Mouse (Mus musculus): Measurements from ENCODE around the gene Fgf22.
"Not testable (repeated sequence)": the region's sequence is repeated elsewhere in the genome, so short reads cannot be mapped to it uniquely, and the experiment has no call there.

Fgf22 gene

DNA sequence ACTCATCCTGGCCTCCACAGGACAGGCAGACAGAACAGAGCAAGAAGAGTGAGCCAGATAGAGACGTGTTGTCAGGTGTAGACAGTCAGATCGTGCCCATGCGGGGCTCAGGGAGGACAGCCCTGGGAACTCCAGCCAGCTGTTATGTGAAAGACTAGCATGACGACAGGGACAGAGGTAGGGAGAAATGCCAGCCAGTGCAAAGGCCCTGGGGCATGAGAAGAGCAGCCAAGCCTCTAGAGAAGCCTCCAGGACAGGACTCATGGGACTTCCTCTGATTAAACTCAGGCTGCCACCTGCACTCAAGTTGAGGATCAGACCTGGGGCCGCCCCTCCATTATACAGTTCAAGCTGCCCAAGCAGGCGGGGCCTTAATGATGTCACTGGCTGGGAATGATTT lies 6.4 kb upstream of the Fgf22 start:
- Histone ChIP-seq H3K9me3 (ENCODE audit: low read length) (no peaks in the 10 kb centered on the region), H3K4me3 (replicated peaks; ENCODE audit: low read length) (no peak overlapping the region), H3K27me3 (ENCODE audit: insufficient read depth, low read length) (no peaks in the 10 kb centered on the region), H3K36me3 (ENCODE audit: insufficient read depth, low read length) (peaks cover 18% of the 10 kb centered on the region), H3K4me1 (replicated peaks; ENCODE audit: low read depth, low read length) (peaks cover 48% of the 10 kb centered on the region)
- TF ChIP-seq POU5F1 (IDR thresholded peaks at IDR 0.05; ENCODE audit: borderline replicate concordance, low read length): no peak
- no peak for TF ChIP-seq NANOG (IDR thresholded peaks at IDR 0.05; ENCODE audit: borderline replicate concordance, low read length)
- no peak for TF ChIP-seq CTCF (conservative IDR thresholded peaks at IDR 0.05; ENCODE audit: low read length)

DNA sequence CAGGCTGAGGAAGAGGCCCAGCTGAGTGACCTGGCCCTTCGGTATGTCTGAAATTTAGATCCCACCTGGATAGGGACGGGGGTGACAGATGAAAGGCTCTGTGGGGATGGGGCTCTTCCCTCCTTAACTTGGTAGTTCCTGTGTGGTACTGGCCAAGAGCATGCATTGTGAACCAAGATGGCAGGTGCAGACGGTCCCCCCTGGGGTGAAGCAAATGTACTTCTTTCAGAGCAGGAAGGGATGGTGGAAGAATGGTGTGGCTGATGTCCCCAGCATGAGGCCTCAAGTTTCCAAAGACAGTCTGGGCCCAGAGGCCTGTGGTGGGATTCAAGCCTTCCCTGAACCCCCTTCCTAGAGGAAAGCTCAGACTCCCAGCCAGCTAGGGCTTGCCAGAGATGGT lies 978 bp downstream of the Fgf22 start:
- Histone ChIP-seq H3K4me1 (replicated peaks; ENCODE audit: low read depth, low read length) (peaks cover 51% of the 10 kb centered on the region), H3K9me3 (ENCODE audit: low read length) (no peaks in the 10 kb centered on the region), H3K4me3 (replicated peaks; ENCODE audit: low read length) (peak overlapping the region; percentile 77), H3K36me3 (ENCODE audit: insufficient read depth, low read length) (peaks cover 40% of the 10 kb centered on the region), H3K27me3 (ENCODE audit: insufficient read depth, low read length) (peaks cover 13% of the 10 kb centered on the region; the same call in 1 of the 2 replicates)
- TF ChIP-seq POU5F1 (IDR thresholded peaks at IDR 0.05; ENCODE audit: borderline replicate concordance, low read length): no peak

DNA sequence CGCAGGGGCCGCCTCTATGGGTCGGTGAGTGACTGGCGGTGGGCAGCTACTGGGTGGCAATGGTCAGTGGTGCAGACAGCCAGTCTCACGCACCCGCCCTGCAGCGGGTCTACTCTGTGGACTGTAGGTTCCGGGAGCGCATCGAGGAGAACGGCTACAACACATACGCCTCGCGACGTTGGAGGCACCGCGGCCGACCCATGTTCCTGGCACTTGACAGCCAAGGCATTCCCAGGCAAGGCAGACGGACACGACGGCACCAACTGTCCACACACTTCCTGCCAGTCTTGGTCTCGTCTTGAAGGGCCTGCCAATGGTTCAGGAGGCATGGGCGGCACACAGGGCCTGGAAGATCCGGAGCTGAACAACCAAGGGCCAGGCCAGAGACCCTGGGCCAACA lies 1.8 kb downstream of the Fgf22 start:
- Histone ChIP-seq H3K36me3 (ENCODE audit: insufficient read depth, low read length) (peaks cover 48% of the 10 kb centered on the region), H3K4me1 (replicated peaks; ENCODE audit: low read depth, low read length) (peaks cover 51% of the 10 kb centered on the region), H3K4me3 (replicated peaks; ENCODE audit: low read length) (peak overlapping the region; percentile 70), H3K9me3 (ENCODE audit: low read length) (no peaks in the 10 kb centered on the region), H3K27me3 (ENCODE audit: insufficient read depth, low read length) (peaks cover 13% of the 10 kb centered on the region; the same call in 1 of the 2 replicates)
- TF ChIP-seq CTCF (conservative IDR thresholded peaks at IDR 0.05; ENCODE audit: low read length) (no peak), POU5F1 (IDR thresholded peaks at IDR 0.05; ENCODE audit: borderline replicate concordance, low read length) (no peak), NANOG (IDR thresholded peaks at IDR 0.05; ENCODE audit: borderline replicate concordance, low read length) (no peak)

DNA sequence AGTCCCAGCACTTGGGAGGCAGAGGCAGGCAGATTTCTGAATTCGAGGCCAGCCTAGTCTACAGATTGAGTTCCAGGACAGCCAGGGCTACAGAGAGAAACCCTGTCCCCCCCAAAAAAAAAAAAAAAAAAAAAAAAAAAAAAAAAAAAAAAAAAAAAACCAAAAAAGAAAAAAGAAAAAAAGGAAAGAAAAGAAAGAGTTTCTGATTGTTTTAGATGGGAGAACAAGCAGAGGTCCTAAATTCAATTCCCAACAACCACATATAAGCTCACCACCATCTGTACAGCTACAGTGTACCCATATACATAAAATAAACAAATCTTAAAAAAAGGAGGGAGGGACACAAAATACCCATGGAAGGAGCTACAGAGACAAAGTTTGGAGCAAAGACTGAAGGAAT lies 4.8 kb downstream of the Fgf22 start:
- peaks cover 80% of the 10 kb centered on the region for H3K4me1 ChIP-seq (replicated peaks; ENCODE audit: low read depth, low read length)
- not testable (repeated sequence) for H3K27me3 ChIP-seq (ENCODE audit: insufficient read depth, low read length); H3K4me3 ChIP-seq (replicated peaks; ENCODE audit: low read length); H3K9me3 ChIP-seq (ENCODE audit: low read length)
- peaks cover 77% of the 10 kb centered on the region for H3K36me3 ChIP-seq (ENCODE audit: insufficient read depth, low read length)

DNA sequence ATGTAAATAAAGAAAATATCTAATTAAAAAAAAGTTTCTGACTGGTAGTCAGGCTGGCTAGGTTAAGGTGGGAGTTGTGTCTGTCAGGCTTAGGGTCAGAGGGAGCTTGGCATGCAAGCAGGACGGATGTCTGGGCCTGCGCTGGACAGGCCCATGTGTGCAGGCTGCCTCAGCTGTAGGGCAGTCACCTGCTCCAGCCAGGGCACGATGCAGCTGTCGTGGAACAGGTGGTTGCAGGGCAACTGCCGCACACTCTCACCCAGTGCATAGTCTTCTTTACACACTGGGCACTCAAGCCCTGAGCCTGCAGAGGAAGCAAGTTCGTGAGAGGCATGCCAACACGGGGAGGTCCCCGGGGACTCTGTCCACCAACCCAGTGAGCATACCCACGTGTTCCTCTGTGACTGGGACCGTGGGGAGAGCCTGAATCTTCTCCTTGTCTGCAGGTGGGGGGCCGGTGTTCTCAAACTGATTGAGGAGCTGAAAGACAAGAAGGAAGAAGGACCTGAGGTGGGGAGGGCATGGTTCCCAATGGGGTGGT lies 5.8 kb downstream of the Fgf22 start:
- no peak for TF ChIP-seq NANOG (IDR thresholded peaks at IDR 0.05; ENCODE audit: borderline replicate concordance, low read length)
- no peak for TF ChIP-seq CTCF (conservative IDR thresholded peaks at IDR 0.05; ENCODE audit: low read length)
- H3K9me3 ChIP-seq (ENCODE audit: low read length): no peaks in the 10 kb centered on the region
- no peak overlapping the region for H3K4me3 ChIP-seq (replicated peaks; ENCODE audit: low read length)
- peaks cover 87% of the 10 kb centered on the region for H3K36me3 ChIP-seq (ENCODE audit: insufficient read depth, low read length)
- peaks cover under 1% of the 10 kb centered on the region; the same call in 1 of the 2 replicates for H3K27me3 ChIP-seq (ENCODE audit: insufficient read depth, low read length)
- peaks cover 84% of the 10 kb centered on the region for H3K4me1 ChIP-seq (replicated peaks; ENCODE audit: low read depth, low read length)

DNA sequence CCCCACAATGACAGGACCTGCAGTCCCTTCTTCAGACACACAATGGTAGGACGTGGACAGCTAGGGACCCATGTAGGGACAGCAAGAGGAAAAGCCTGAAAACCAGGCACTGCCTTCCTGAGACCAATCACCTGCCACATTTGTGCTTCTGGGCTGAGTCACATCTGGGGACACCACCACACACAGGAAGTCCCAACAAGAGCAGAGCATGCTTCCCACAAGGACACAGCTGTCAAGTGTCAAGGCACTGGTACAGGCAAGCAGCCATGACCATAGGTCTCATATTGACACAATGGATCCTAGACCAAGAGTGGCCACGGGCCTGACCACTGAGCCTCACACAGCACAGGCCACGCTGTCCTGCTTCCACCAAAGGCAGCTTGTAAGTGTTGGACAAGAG lies 8.0 kb downstream of the Fgf22 start:
- Histone ChIP-seq H3K36me3 (ENCODE audit: insufficient read depth, low read length) (peaks cover 77% of the 10 kb centered on the region), H3K9me3 (ENCODE audit: low read length) (no peaks in the 10 kb centered on the region), H3K4me3 (replicated peaks; ENCODE audit: low read length) (0 out of 2 replicates have a peak overlapping the region, but pooled peaks have one; percentile 0), H3K4me1 (replicated peaks; ENCODE audit: low read depth, low read length) (peaks cover 72% of the 10 kb centered on the region), H3K27me3 (ENCODE audit: insufficient read depth, low read length) (no peaks in the 10 kb centered on the region)
- TF ChIP-seq NANOG (IDR thresholded peaks at IDR 0.05; ENCODE audit: borderline replicate concordance, low read length) (no peak), CTCF (conservative IDR thresholded peaks at IDR 0.05; ENCODE audit: low read length) (no peak)

DNA sequence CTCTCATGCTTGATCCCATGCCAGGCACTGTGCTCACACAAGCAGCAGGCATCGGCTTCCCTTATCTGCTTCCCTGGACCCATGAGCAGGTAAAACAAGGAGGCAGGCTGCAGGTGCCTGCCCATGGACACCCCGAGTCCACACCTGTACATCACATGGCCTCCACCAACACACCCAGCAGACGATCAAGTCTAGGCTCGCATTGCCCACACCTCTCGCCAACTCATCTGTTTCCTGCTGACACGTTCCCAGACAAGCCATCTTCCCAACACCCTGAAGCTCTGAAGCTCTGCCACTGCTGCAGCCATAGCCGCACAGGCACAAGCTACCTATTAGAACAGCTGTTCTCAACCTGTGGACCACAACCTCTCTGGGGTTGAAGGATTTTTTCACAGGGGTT lies 9.4 kb downstream of the Fgf22 start:
- TF ChIP-seq CTCF (conservative IDR thresholded peaks at IDR 0.05; ENCODE audit: low read length) (no peak), POU5F1 (IDR thresholded peaks at IDR 0.05; ENCODE audit: borderline replicate concordance, low read length) (no peak), NANOG (IDR thresholded peaks at IDR 0.05; ENCODE audit: borderline replicate concordance, low read length) (no peak)
- peaks cover 71% of the 10 kb centered on the region for H3K4me1 ChIP-seq (replicated peaks; ENCODE audit: low read depth, low read length)
- H3K36me3 ChIP-seq (ENCODE audit: insufficient read depth, low read length): peaks cover 65% of the 10 kb centered on the region
- no peaks in the 10 kb centered on the region for H3K27me3 ChIP-seq (ENCODE audit: insufficient read depth, low read length)
- no peaks in the 10 kb centered on the region for H3K9me3 ChIP-seq (ENCODE audit: low read length)
- H3K4me3 ChIP-seq (replicated peaks; ENCODE audit: low read length): peak overlapping the region; percentile 39

DNA sequence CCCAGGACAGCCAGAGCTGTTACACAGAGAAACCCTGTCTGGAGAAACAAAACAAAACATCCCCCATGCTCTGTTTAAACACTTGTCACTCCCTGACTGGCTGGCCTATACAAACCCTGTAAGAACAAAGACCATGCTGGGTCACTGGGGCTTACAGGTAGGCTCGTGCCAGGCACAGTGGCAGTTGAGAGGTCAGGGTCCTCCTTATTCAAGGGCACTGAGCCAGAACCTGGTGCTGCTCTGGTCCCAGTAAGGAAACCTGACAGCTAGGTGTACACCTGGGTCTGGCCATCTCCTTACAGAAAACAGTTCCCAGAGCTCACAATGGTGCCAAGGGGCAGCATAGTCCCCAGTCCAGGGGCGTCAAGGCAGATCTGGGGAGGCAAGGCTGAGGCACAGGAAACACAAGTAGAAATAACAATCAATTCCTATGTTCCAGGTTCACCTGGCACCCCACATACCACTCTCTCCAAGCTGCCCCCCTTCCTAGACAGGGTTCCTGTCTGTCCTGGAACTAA lies 10.4 kb downstream of the Fgf22 start:
- peaks cover 63% of the 10 kb centered on the region for H3K4me1 ChIP-seq (replicated peaks; ENCODE audit: low read depth, low read length)
- H3K9me3 ChIP-seq (ENCODE audit: low read length): no peaks in the 10 kb centered on the region
- H3K4me3 ChIP-seq (replicated peaks; ENCODE audit: low read length): peak overlapping the region; percentile 96
- H3K36me3 ChIP-seq (ENCODE audit: insufficient read depth, low read length): peaks cover 56% of the 10 kb centered on the region
- H3K27me3 ChIP-seq (ENCODE audit: insufficient read depth, low read length): no peaks in the 10 kb centered on the region
- TF ChIP-seq CTCF (conservative IDR thresholded peaks at IDR 0.05; ENCODE audit: low read length) (no peak), NANOG (IDR thresholded peaks at IDR 0.05; ENCODE audit: borderline replicate concordance, low read length) (no peak), POU5F1 (IDR thresholded peaks at IDR 0.05; ENCODE audit: borderline replicate concordance, low read length) (no peak)

DNA sequence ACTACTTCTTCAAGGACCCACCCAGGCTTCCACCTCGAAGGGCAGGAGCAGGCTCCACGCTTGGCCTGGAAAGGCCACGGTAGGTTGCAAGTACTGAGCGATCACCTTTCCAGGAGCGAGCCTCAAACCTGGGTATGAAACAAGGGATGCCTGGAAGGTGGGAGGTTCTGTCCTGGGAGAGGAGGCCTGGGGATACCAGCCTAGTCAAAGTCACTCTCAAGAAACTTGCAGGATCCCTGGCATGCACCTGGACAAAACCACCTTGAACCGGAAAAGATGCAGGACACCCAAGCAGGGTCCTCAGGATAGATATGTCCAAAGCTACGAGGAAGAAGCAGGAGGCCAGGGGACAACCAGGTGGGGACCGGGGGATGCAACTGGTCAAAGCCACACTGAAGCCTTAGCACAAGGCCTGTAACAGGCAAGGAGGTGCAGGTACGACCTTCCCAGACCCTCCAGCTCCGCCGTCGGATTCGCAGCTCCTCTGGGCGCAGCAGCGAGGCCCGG lies 11.2 kb downstream of the Fgf22 start:
- Histone ChIP-seq H3K27me3 (ENCODE audit: insufficient read depth, low read length) (peaks cover 7% of the 10 kb centered on the region), H3K4me1 (replicated peaks; ENCODE audit: low read depth, low read length) (peaks cover 60% of the 10 kb centered on the region), H3K36me3 (ENCODE audit: insufficient read depth, low read length) (peaks cover 48% of the 10 kb centered on the region), H3K4me3 (replicated peaks; ENCODE audit: low read length) (peak overlapping the region; percentile 96), H3K9me3 (ENCODE audit: low read length) (no peaks in the 10 kb centered on the region)
- TF ChIP-seq CTCF (conservative IDR thresholded peaks at IDR 0.05; ENCODE audit: low read length) (no peak), POU5F1 (IDR thresholded peaks at IDR 0.05; ENCODE audit: borderline replicate concordance, low read length) (no peak), NANOG (IDR thresholded peaks at IDR 0.05; ENCODE audit: borderline replicate concordance, low read length) (no peak)
